13 mouse cellular contexts compared by ENCODE assay signal in genomic region chr15:32433833-32434155, GRCm38 (mm10).
DNase-seq lines count a peak whose midpoint lies in the region; ATAC-seq lines count a peak whose summit lies in the region.
"Had no signal": no experiment of that assay in that cellular context is flagged by ENCODE, and none has a peak within 500 bp of the region (broad histone marks: within the 10 kb centered on the region; RNA-seq: fewer than 3 reads in every experiment).

No protein-coding gene starts in this region.

- H3K27ac ChIP-seq in kidney, embryonic 15.5 days: 0 out of 2 replicates have a peak overlapping the region, but pooled peaks have one; percentile 32
- peak overlapping the region; percentile 72 for H3K27ac ChIP-seq in embryonic facial prominence, embryonic 13.5 days
- no peak overlapping the region for H3K27ac ChIP-seq in hindbrain, embryonic 13.5 days
- H3K27ac ChIP-seq in midbrain, embryonic 14.5 days (replicated peaks; ENCODE audit: low read depth, low read length): no peak overlapping the region

- H3K4me1 ChIP-seq in kidney, embryonic 15.5 days: peaks cover 12% of the 10 kb centered on the region; the same call in 1 of the 2 replicates
- peaks cover 15% of the 10 kb centered on the region for H3K4me1 ChIP-seq in embryonic facial prominence, embryonic 13.5 days
- peaks cover 12% of the 10 kb centered on the region; the same call in 1 of the 2 replicates for H3K4me1 ChIP-seq in hindbrain, embryonic 13.5 days (replicated peaks)
- peaks cover 5% of the 10 kb centered on the region; the same call in 1 of the 2 replicates for H3K4me1 ChIP-seq in midbrain, embryonic 14.5 days (ENCODE audit: control insufficient read depth, insufficient read depth, low read length)

- no peak for ATAC-seq in kidney, embryonic 15.5 days (replicated peaks; ENCODE audit: low FRiP score)
- ATAC-seq in embryonic facial prominence, embryonic 13.5 days (ENCODE audit: insufficient number of reproducible peaks, insufficient read depth, low FRiP score, low TSS enrichment, low read depth): no peak
- ATAC-seq in hindbrain, embryonic 13.5 days (ENCODE audit: low FRiP score): peak; percentile 72; the same call in 1 of the 2 replicates
- ATAC-seq in midbrain, embryonic 14.5 days (ENCODE audit: low FRiP score, low TSS enrichment): peak; percentile 68
- ATAC-seq: intestine, embryonic 16.5 days had no signal

- H3K4me2 ChIP-seq in kidney, embryonic 15.5 days: no peak overlapping the region
- peak overlapping the region; percentile 54; the same call in 1 of the 2 replicates for H3K4me2 ChIP-seq in embryonic facial prominence, embryonic 13.5 days
- H3K4me2 ChIP-seq in hindbrain, embryonic 13.5 days: no peak overlapping the region
- no peak overlapping the region for H3K4me2 ChIP-seq in midbrain, embryonic 14.5 days (ENCODE audit: low read length)

- H3K4me3 ChIP-seq in kidney, embryonic 15.5 days (replicated peaks): no peak overlapping the region
- H3K4me3 ChIP-seq in embryonic facial prominence, embryonic 13.5 days: no peak overlapping the region
- H3K4me3 ChIP-seq in hindbrain, embryonic 13.5 days: no peak overlapping the region
- no peak overlapping the region for H3K4me3 ChIP-seq in midbrain, embryonic 14.5 days (replicated peaks; ENCODE audit: low read depth, low read length)
- H3K4me3 ChIP-seq: myocyte had no signal

- H3K9ac ChIP-seq in kidney, embryonic 15.5 days: no peak overlapping the region
- no peak overlapping the region for H3K9ac ChIP-seq in embryonic facial prominence, embryonic 13.5 days
- H3K9ac ChIP-seq in hindbrain, embryonic 13.5 days: no peak overlapping the region
- H3K9ac ChIP-seq in midbrain, embryonic 14.5 days (replicated peaks; ENCODE audit: low read length): no peak overlapping the region

- H3K9me3 ChIP-seq in kidney, embryonic 15.5 days (replicated peaks): no peaks in the 10 kb centered on the region
- H3K9me3 ChIP-seq in embryonic facial prominence, embryonic 13.5 days: no peaks in the 10 kb centered on the region
- H3K9me3 ChIP-seq in hindbrain, embryonic 13.5 days: no peaks in the 10 kb centered on the region
- no peaks in the 10 kb centered on the region for H3K9me3 ChIP-seq in midbrain, embryonic 14.5 days (ENCODE audit: control insufficient read depth, low read length)

- H3K36me3 ChIP-seq in kidney, embryonic 15.5 days: no peaks in the 10 kb centered on the region
- H3K36me3 ChIP-seq in embryonic facial prominence, embryonic 13.5 days: no peaks in the 10 kb centered on the region
- H3K36me3 ChIP-seq in hindbrain, embryonic 13.5 days: no peaks in the 10 kb centered on the region
- H3K36me3 ChIP-seq in midbrain, embryonic 14.5 days (ENCODE audit: control insufficient read depth, insufficient read depth, low read length): no peaks in the 10 kb centered on the region

- no peaks in the 10 kb centered on the region for H3K27me3 ChIP-seq in kidney, embryonic 15.5 days
- no peaks in the 10 kb centered on the region for H3K27me3 ChIP-seq in embryonic facial prominence, embryonic 13.5 days
- no peaks in the 10 kb centered on the region for H3K27me3 ChIP-seq in hindbrain, embryonic 13.5 days
- no peaks in the 10 kb centered on the region for H3K27me3 ChIP-seq in midbrain, embryonic 14.5 days (ENCODE audit: control insufficient read depth, insufficient read depth, low read length)

- DNase-seq in kidney, postnatal 14 days: no peak
- no peak for DNase-seq in midbrain, embryonic 14.5 days
- DNase-seq in urinary bladder, postnatal 10 days (ENCODE audit: low spot score): no peak
- no peak for DNase-seq in layer of hippocampus, postnatal 25 days (ENCODE audit: extremely low spot score in 1 of 2, low spot score in 1 of 2)
- DNase-seq in layer of hippocampus, adult 9-10 months (ENCODE audit: low spot score): no peak
- DNase-seq: adrenal gland, postnatal 25 days; B cell, adult 2 months; lung, postnatal 36 days had no signal

Comparison
In these comparisons a context has a peak if more than half of its experiments do, and no peak if none do; other contexts are left out.
1. ATAC-seq: peak in hindbrain, embryonic 13.5 days (single experiment) and midbrain, embryonic 14.5 days (single experiment); none in kidney, embryonic 15.5 days (single experiment) and embryonic facial prominence, embryonic 13.5 days (single experiment).
2. H3K27ac ChIP-seq: peak in kidney, embryonic 15.5 days (single experiment) and embryonic facial prominence, embryonic 13.5 days (single experiment); none in hindbrain, embryonic 13.5 days (single experiment) and midbrain, embryonic 14.5 days (single experiment).